32 mouse cellular contexts compared by ENCODE assay signal in genomic region chr3:30168396-30169186, GRCm38 (mm10).
DNase-seq lines count a peak whose midpoint lies in the region; ATAC-seq lines count a peak whose summit lies in the region.
"Had no signal": no experiment of that assay in that cellular context is flagged by ENCODE, and none has a peak within 500 bp of the region (broad histone marks: within the 10 kb centered on the region; RNA-seq: fewer than 3 reads in every experiment).

No protein-coding gene starts in this region.

- ATAC-seq in midbrain, embryonic 11.5 days (ENCODE audit: low FRiP score), result no peak
- ATAC-seq in midbrain, embryonic 14.5 days (ENCODE audit: low FRiP score, low TSS enrichment), result no peak
- ATAC-seq in stomach, embryonic 15.5 days (ENCODE audit: insufficient read depth, low FRiP score, low read depth), result peak; percentile 60; the same call in 1 of the 2 replicates
- ATAC-seq: forebrain, embryonic 16.5 days; hindbrain, postnatal 0 days; Patski had no signal

- H3K9ac ChIP-seq in midbrain, embryonic 11.5 days (ENCODE audit: low read length), result no peak overlapping the region
- no peak overlapping the region for H3K9ac ChIP-seq in midbrain, embryonic 14.5 days (replicated peaks; ENCODE audit: low read length)
- H3K9ac ChIP-seq in stomach, embryonic 15.5 days, result no peak overlapping the region
- H3K9ac ChIP-seq: embryonic facial prominence, embryonic 13.5 days; forebrain, embryonic 12.5 days; heart, embryonic 12.5 days; heart, embryonic 15.5 days; hindbrain, embryonic 14.5 days had no signal

- peak; percentile 65 for DNase-seq in midbrain, embryonic 11.5 days (ENCODE audit: low spot score, missing footprints)
- no peak for DNase-seq in midbrain, embryonic 14.5 days
- no peak for DNase-seq in limb, embryonic 10.5 days (ENCODE audit: low spot score)
- DNase-seq in yolk sac, embryonic 10.5 days (ENCODE audit: low spot score), result peak; percentile 26
- DNase-seq in adrenal gland, postnatal 4 days (ENCODE audit: low spot score in 2 of 2), result no peak
- DNase-seq in lung, postnatal 25 days (ENCODE audit: low spot score), result no peak
- DNase-seq in right cerebral cortex, postnatal 36 days (ENCODE audit: low spot score in 2 of 2), result no peak
- DNase-seq: adrenal gland, postnatal 10 days; adrenal gland, postnatal 36 days; B cell, adult 2 months; cerebellum, adult 11 months; cerebellum, adult 2 months; cerebellum, adult 9-11 months; cerebellum, postnatal 25 days; embryo, embryonic 11 days; gastrocnemius, postnatal 14 days; heart, adult 18-20 months; heart, postnatal 10 days; heart, postnatal 36 days had no signal

- no peak overlapping the region for H3K4me3 ChIP-seq in midbrain, embryonic 11.5 days (ENCODE audit: low read depth, low read length)
- H3K4me3 ChIP-seq in midbrain, embryonic 14.5 days (replicated peaks; ENCODE audit: low read depth, low read length), result no peak overlapping the region
- H3K4me3 ChIP-seq in limb, embryonic 10.5 days, result no peak overlapping the region
- H3K4me3 ChIP-seq in stomach, embryonic 15.5 days (replicated peaks), result no peak overlapping the region
- H3K4me3 ChIP-seq: embryonic facial prominence, embryonic 10.5 days; embryonic facial prominence, embryonic 13.5 days; erythroblast, embryonic 14.5 days; forebrain, embryonic 12.5 days; heart, embryonic 12.5 days; heart, embryonic 15.5 days had no signal

- no peak overlapping the region for H3K27ac ChIP-seq in midbrain, embryonic 11.5 days (ENCODE audit: low read depth, low read length)
- H3K27ac ChIP-seq in midbrain, embryonic 14.5 days (replicated peaks; ENCODE audit: low read depth, low read length), result no peak overlapping the region
- peak overlapping the region; percentile 66 for H3K27ac ChIP-seq in limb, embryonic 10.5 days
- no peak overlapping the region for H3K27ac ChIP-seq in stomach, embryonic 15.5 days
- H3K27ac ChIP-seq: embryonic facial prominence, embryonic 10.5 days; embryonic facial prominence, embryonic 13.5 days; forebrain, embryonic 12.5 days; heart, embryonic 15.5 days; hindbrain, embryonic 14.5 days; hindbrain, postnatal 0 days had no signal

- no peaks in the 10 kb centered on the region for H3K27me3 ChIP-seq in midbrain, embryonic 11.5 days (ENCODE audit: control insufficient read depth, insufficient read depth, low read length)
- no peaks in the 10 kb centered on the region for H3K27me3 ChIP-seq in midbrain, embryonic 14.5 days (ENCODE audit: control insufficient read depth, insufficient read depth, low read length)
- no peaks in the 10 kb centered on the region for H3K27me3 ChIP-seq in limb, embryonic 10.5 days (ENCODE audit: low read depth, poor library complexity, severe bottlenecking)
- no peaks in the 10 kb centered on the region for H3K27me3 ChIP-seq in stomach, embryonic 15.5 days (replicated peaks)
- H3K27me3 ChIP-seq: CH12.LX; embryonic facial prominence, embryonic 13.5 days; forebrain, embryonic 12.5 days; heart, embryonic 12.5 days; heart, embryonic 15.5 days had no signal

- H3K4me2 ChIP-seq in midbrain, embryonic 11.5 days, result no peak overlapping the region
- H3K4me2 ChIP-seq in midbrain, embryonic 14.5 days (ENCODE audit: low read length), result no peak overlapping the region
- H3K4me2 ChIP-seq in stomach, embryonic 15.5 days, result no peak overlapping the region
- H3K4me2 ChIP-seq: embryonic facial prominence, embryonic 13.5 days; forebrain, embryonic 12.5 days; heart, embryonic 12.5 days; heart, embryonic 15.5 days; hindbrain, embryonic 14.5 days had no signal

- H3K9me3 ChIP-seq in midbrain, embryonic 11.5 days (ENCODE audit: control insufficient read depth, low read length), result no peaks in the 10 kb centered on the region
- no peaks in the 10 kb centered on the region for H3K9me3 ChIP-seq in midbrain, embryonic 14.5 days (ENCODE audit: control insufficient read depth, low read length)
- no peaks in the 10 kb centered on the region for H3K9me3 ChIP-seq in limb, embryonic 10.5 days (replicated peaks)
- H3K9me3 ChIP-seq in stomach, embryonic 15.5 days, result no peaks in the 10 kb centered on the region
- H3K9me3 ChIP-seq: embryonic facial prominence, embryonic 10.5 days; embryonic facial prominence, embryonic 13.5 days; forebrain, embryonic 12.5 days; G1E; heart, embryonic 12.5 days; heart, embryonic 15.5 days had no signal

- H3K36me3 ChIP-seq in midbrain, embryonic 11.5 days (ENCODE audit: control insufficient read depth, insufficient read depth, low read length), result no peaks in the 10 kb centered on the region
- no peaks in the 10 kb centered on the region for H3K36me3 ChIP-seq in midbrain, embryonic 14.5 days (ENCODE audit: control insufficient read depth, insufficient read depth, low read length)
- peaks cover 4% of the 10 kb centered on the region; the same call in 1 of the 2 replicates for H3K36me3 ChIP-seq in limb, embryonic 10.5 days
- no peaks in the 10 kb centered on the region for H3K36me3 ChIP-seq in stomach, embryonic 15.5 days
- H3K36me3 ChIP-seq: embryonic facial prominence, embryonic 10.5 days; embryonic facial prominence, embryonic 13.5 days; forebrain, embryonic 12.5 days; G1E; heart, embryonic 12.5 days; heart, embryonic 15.5 days had no signal

- WGBS in midbrain, embryonic 11.5 days, result 93% methylated on average over 3 of the region's 3 CpGs
- WGBS in midbrain, embryonic 14.5 days, result 92% methylated on average over 3 of the region's 3 CpGs
- 87% methylated on average over 3 of the region's 3 CpGs for WGBS in limb, embryonic 10.5 days
- WGBS in stomach, embryonic 15.5 days, result 84% methylated on average over 3 of the region's 3 CpGs

- no peaks in the 10 kb centered on the region for H3K4me1 ChIP-seq in midbrain, embryonic 11.5 days (ENCODE audit: control insufficient read depth, insufficient read depth, low read length)
- H3K4me1 ChIP-seq in midbrain, embryonic 14.5 days (ENCODE audit: control insufficient read depth, insufficient read depth, low read length), result no peaks in the 10 kb centered on the region
- H3K4me1 ChIP-seq in limb, embryonic 10.5 days, result peaks cover 36% of the 10 kb centered on the region
- H3K4me1 ChIP-seq in stomach, embryonic 15.5 days, result no peaks in the 10 kb centered on the region
- H3K4me1 ChIP-seq: embryonic facial prominence, embryonic 13.5 days; forebrain, embryonic 12.5 days; heart, embryonic 12.5 days; heart, embryonic 15.5 days had no signal

Comparison
In these comparisons a context has a peak if more than half of its experiments do, and no peak if none do; other contexts are left out.
1. DNase-seq: peak in midbrain, embryonic 11.5 days (single experiment) and yolk sac, embryonic 10.5 days (single experiment); none in midbrain, embryonic 14.5 days (single experiment), limb, embryonic 10.5 days (single experiment), adrenal gland, postnatal 4 days (0 of 2), lung, postnatal 25 days (single experiment) and right cerebral cortex, postnatal 36 days (0 of 2).